Mouse (Mus musculus): ENCODE data around the gene Myh10.
A peak's percentile ranks its signal among the peaks of the same experiment; 100 is the strongest.

DNA sequence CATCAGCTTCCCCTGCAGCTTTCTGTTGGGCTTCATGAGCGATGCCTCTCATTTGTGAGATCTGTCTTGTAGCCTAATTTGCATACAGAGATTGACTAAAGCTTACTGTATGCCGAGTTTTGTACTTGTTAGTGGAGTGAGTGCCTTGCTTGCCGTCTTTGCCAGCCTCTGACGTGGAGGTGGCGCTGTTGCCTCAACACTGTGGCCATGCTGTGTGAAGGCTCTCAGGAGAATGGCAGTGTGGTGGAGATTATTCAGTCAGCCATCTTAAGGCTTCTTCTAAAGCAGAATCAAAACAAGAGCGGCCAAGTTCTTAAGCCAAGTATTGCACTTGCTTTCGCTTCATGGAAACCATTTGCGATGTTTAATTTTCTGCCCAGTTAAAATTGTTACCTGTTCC, 59.6 kb downstream of the Myh10 start:
- TF ChIP-seq POLR2A (IDR thresholded peaks at IDR 0.05; ENCODE audit: low read depth, low read length) (0 out of 2 replicates have a peak, but pooled peaks have one; percentile 27), RAD21 (IDR thresholded peaks at IDR 0.05; ENCODE audit: low read depth, low read length) (peak; percentile 99)
